Mouse (Mus musculus) forebrain, embryonic 15.5 days (tissue): ENCODE measurements around the gene Plce1. TPM values are rescaled to one million over a fixed set of nuclear protein-coding genes. Genes with fewer than 3 reads are reported as not detected.

Experiments
- ATAC-seq: fragments of 200-750 bp; cut with Nextera tagmentation; replicated peaks from 2 replicates; pipeline ENCODE4 v1.8.0; 2017; ENCODE audit warnings: mild to moderate bottlenecking, moderate TSS enrichment, moderate library complexity
- H3K27ac ChIP-seq: fragments of 300-500 bp; sonication (generic); replicated peaks from 2 replicates; pipeline ENCODE4 v1.5.1; 2015; ENCODE audit warnings: mild to moderate bottlenecking, inconsistent platforms
- H3K27me3 ChIP-seq: fragments of 300-500 bp; sonication (generic); 2 replicates; pipeline ENCODE4 v1.6.1; 2015; ENCODE audit warnings: inconsistent platforms
- H3K36me3 ChIP-seq: fragments of 300-500 bp; sonication (generic); 2 replicates; pipeline ENCODE4 v1.6.1; 2015; ENCODE audit warnings: mild to moderate bottlenecking, inconsistent platforms
- H3K4me1 ChIP-seq: fragments of 300-500 bp; sonication (generic); 2 replicates; pipeline ENCODE4 v1.6.1; 2015; ENCODE audit warnings: inconsistent platforms
- H3K4me2 ChIP-seq: fragments of 300-500 bp; sonication (generic); replicated peaks from 2 replicates; pipeline ENCODE4 v1.6.1; 2015; ENCODE audit warnings: mild to moderate bottlenecking, inconsistent platforms
- H3K4me3 ChIP-seq: fragments of 300-500 bp; sonication (generic); 2 replicates; pipeline ENCODE4 v1.5.1; 2015; ENCODE audit warnings: mild to moderate bottlenecking, inconsistent platforms
- H3K9ac ChIP-seq: fragments of 300-500 bp; sonication (generic); replicated peaks from 2 replicates; pipeline ENCODE4 v1.6.1; 2015; ENCODE audit warnings: mild to moderate bottlenecking, inconsistent platforms
- H3K9me3 ChIP-seq: fragments of 300-500 bp; sonication (generic); 2 replicates; pipeline ENCODE4 v1.6.1; 2016; ENCODE audit warnings: inconsistent platforms
- WGBS: fragments of 180-500 bp; shearing (Covaris S2); methylation state at CpG from one replicate; pipeline ENCODE4 v1.1.7; 2015; ENCODE audit warnings: mixed read lengths; 5-methylcytosine and 5-hydroxymethylcytosine counted together
- polyA plus RNA-seq: library from polyadenylated mRNA; unstranded; fragments of >200 nt; fragmentation: Nextera tagmentation; extraction: Ambion mirVana; gene quantifications from 2 replicates; pipeline ENCODE4 v1.2.1, GENCODE M21; 2015

Plce1 gene
- polyA plus RNA-seq, 1 experiment from 2014 or later = 4.4 TPM

GRCm38 (mm10) chr19:38760441-38760840 is 279.5 kb downstream of the Plce1 start:
- ATAC-seq = no peak
- no peaks in the 10 kb centered on the region for H3K4me1 ChIP-seq
- 91% methylated on average over 3 of the region's 3 CpGs for WGBS
- no peak overlapping the region for H3K4me2 ChIP-seq
- no peaks in the 10 kb centered on the region for H3K27me3 ChIP-seq
- no peak overlapping the region for H3K27ac ChIP-seq
- no peak overlapping the region for H3K9ac ChIP-seq
- H3K4me3 ChIP-seq = no peak overlapping the region
- no peaks in the 10 kb centered on the region for H3K36me3 ChIP-seq
- no peaks in the 10 kb centered on the region for H3K9me3 ChIP-seq

DNA sequence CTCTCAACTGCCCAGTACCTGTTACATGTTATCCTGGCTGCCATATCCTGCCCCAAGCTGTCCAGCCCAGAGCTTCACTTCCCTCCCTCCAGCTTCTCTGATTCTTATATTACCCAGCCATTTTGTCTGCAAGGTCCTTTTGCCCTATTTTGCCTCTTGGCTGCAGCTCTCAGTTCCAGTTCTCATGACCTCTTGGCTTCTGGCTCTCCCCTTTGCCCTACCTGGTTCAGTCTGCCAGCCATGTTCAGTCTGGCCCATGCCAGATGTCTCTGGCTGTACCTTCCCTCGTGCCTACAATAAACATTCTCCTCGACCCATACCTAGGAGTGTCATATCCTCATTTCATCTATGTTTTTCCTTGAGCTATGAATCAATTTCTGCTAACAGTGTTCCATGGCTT is 285.4 kb downstream of the Plce1 start:
- WGBS = 96% methylated on average over 2 of the region's 2 CpGs
- no peak overlapping the region for H3K4me2 ChIP-seq
- H3K27me3 ChIP-seq = no peaks in the 10 kb centered on the region
- no peaks in the 10 kb centered on the region for H3K4me1 ChIP-seq
- H3K27ac ChIP-seq = no peak overlapping the region
- no peak for ATAC-seq
- no peak overlapping the region for H3K9ac ChIP-seq
- no peak overlapping the region for H3K4me3 ChIP-seq
- H3K9me3 ChIP-seq = no peaks in the 10 kb centered on the region
- H3K36me3 ChIP-seq = no peaks in the 10 kb centered on the region

DNA sequence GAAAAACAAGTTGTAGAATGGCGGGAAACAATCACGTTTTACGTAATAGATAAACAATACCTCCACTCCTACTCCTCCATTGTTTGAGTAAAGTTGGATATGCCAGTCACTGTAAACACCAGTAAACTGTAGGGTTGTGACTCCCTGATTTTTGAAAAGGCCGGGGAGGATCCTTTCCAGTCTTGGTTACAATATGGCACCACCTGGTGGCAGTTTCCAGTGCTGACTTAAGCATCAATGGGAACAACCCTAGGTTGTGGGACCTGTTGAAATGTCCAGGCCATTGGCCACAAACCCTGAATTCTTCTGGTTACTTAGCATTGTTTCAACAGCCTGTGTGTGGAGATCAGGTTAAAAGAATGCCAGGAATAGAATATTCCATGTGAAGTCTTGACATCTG is 294.6 kb downstream of the Plce1 start:
- ATAC-seq = 0 out of 2 replicates have a peak, but pooled peaks have one; percentile 29
- Histone ChIP-seq H3K9ac (no peak overlapping the region), H3K4me1 (no peaks in the 10 kb centered on the region), H3K4me3 (no peak overlapping the region), H3K27me3 (no peaks in the 10 kb centered on the region), H3K27ac (no peak overlapping the region), H3K9me3 (no peaks in the 10 kb centered on the region), H3K36me3 (no peaks in the 10 kb centered on the region), H3K4me2 (no peak overlapping the region)
- WGBS = 60% methylated on average over 4 of the region's 4 CpGs

- Histone ChIP-seq H3K4me1 (no peaks in the 10 kb centered on the region), H3K9me3 (no peaks in the 10 kb centered on the region), H3K36me3 (no peaks in the 10 kb centered on the region), H3K9ac (no peak overlapping the region), H3K4me2 (no peak overlapping the region), H3K27me3 (no peaks in the 10 kb centered on the region), H3K4me3 (no peak overlapping the region), H3K27ac (no peak overlapping the region)
- WGBS = 45% methylated on average over 2 of the region's 2 CpGs
- ATAC-seq = no peak
Observed at GRCm38 (mm10) chr19:38778805-38779204, 297.9 kb downstream of the Plce1 start.

GRCm38 (mm10) chr19:38783542-38783941 is 302.6 kb downstream of the Plce1 start:
- Histone ChIP-seq H3K4me3 (no peak overlapping the region), H3K27ac (no peak overlapping the region), H3K4me2 (no peak overlapping the region), H3K36me3 (peaks cover 14% of the 10 kb centered on the region), H3K4me1 (no peaks in the 10 kb centered on the region), H3K9me3 (no peaks in the 10 kb centered on the region), H3K27me3 (no peaks in the 10 kb centered on the region), H3K9ac (no peak overlapping the region)
- no peak for ATAC-seq
- 93% methylated on average over 9 of the region's 9 CpGs for WGBS

DNA sequence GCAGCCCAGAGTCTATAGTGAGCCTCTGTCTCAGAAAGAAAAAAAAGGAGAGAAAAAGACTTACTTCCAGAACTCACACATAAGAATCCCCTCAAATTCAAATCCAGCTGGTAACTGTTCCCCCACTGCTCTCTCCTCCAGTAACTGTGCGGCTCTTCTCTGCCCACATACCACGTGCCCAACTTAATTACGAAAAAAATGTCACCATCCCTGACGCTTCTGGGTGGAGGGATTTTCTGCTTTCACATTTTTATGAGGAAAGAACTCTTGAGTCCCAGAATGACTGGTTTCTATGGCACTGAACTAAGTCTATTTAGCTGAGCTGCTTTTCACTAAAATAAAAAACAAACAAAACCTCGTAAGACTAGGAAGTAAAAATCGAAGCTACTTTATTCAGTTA is 306.8 kb downstream of the Plce1 start:
- Histone ChIP-seq H3K4me1 (no peaks in the 10 kb centered on the region), H3K27ac (no peak overlapping the region), H3K9me3 (no peaks in the 10 kb centered on the region), H3K27me3 (no peaks in the 10 kb centered on the region), H3K36me3 (peaks cover 47% of the 10 kb centered on the region), H3K4me3 (no peak overlapping the region), H3K4me2 (no peak overlapping the region), H3K9ac (no peak overlapping the region)
- 90% methylated on average over 6 of the region's 6 CpGs for WGBS
- ATAC-seq = no peak

GRCm38 (mm10) chr19:38793563-38794045 is 312.7 kb downstream of the Plce1 start:
- Histone ChIP-seq H3K27me3 (no peaks in the 10 kb centered on the region), H3K4me2 (no peak overlapping the region), H3K9me3 (no peaks in the 10 kb centered on the region), H3K9ac (no peak overlapping the region), H3K27ac (no peak overlapping the region), H3K4me1 (no peaks in the 10 kb centered on the region), H3K36me3 (peaks cover 86% of the 10 kb centered on the region), H3K4me3 (no peak overlapping the region)
- no peak for ATAC-seq
- 82% methylated on average over 7 of the region's 7 CpGs for WGBS

GRCm38 (mm10) chr19:38796546-38796945 is 315.6 kb downstream of the Plce1 start:
- H3K27me3 ChIP-seq = no peaks in the 10 kb centered on the region
- H3K9me3 ChIP-seq = no peaks in the 10 kb centered on the region
- no peak overlapping the region for H3K4me2 ChIP-seq
- peaks cover 84% of the 10 kb centered on the region for H3K36me3 ChIP-seq
- H3K9ac ChIP-seq = no peak overlapping the region
- 87% methylated on average over 5 of the region's 5 CpGs for WGBS
- H3K27ac ChIP-seq = no peak overlapping the region
- no peaks in the 10 kb centered on the region for H3K4me1 ChIP-seq
- H3K4me3 ChIP-seq = no peak overlapping the region
- no peak for ATAC-seq

DNA sequence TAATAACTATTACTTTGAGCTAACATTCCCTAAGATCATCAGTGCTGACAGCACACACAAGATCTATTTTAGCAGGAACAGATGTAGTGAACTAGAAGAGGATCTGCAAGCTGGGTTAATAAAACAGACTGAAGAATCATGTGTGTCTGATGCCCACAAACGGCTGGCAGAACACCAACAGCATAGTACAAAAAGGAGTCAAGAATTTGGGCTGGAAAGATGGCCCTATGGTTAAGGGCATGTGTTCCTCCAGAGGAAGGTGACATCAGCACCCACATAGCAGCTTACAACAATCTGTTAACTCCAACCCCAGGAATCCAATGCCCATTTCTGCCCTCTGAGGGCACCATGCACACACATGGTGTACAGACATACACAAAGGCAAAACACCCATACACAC is 317.4 kb downstream of the Plce1 start:
- Histone ChIP-seq H3K27me3 (no peaks in the 10 kb centered on the region), H3K4me3 (no peak overlapping the region), H3K27ac (no peak overlapping the region), H3K9ac (no peak overlapping the region), H3K36me3 (peaks cover 86% of the 10 kb centered on the region), H3K4me1 (no peaks in the 10 kb centered on the region), H3K9me3 (no peaks in the 10 kb centered on the region), H3K4me2 (no peak overlapping the region)
- ATAC-seq = no peak
- 98% methylated on average over 1 of the region's 1 CpGs for WGBS

- Histone ChIP-seq H3K36me3 (peaks cover 86% of the 10 kb centered on the region), H3K4me1 (no peaks in the 10 kb centered on the region)
Observed at GRCm38 (mm10) chr19:38798801-38799200, 317.9 kb downstream of the Plce1 start.

GRCm38 (mm10) chr19:38818191-38818590 is 337.3 kb downstream of the Plce1 start:
- no peak for ATAC-seq
- peak overlapping the region; percentile 87 for H3K4me2 ChIP-seq
- peaks cover 26% of the 10 kb centered on the region for H3K36me3 ChIP-seq
- no peaks in the 10 kb centered on the region for H3K9me3 ChIP-seq
- H3K9ac ChIP-seq = peak overlapping the region; percentile 79
- peak overlapping the region; percentile 86 for H3K4me3 ChIP-seq
- H3K27me3 ChIP-seq = no peaks in the 10 kb centered on the region
- H3K27ac ChIP-seq = no peak overlapping the region
- 43% methylated on average over 8 of the region's 8 CpGs for WGBS
- H3K4me1 ChIP-seq = peaks cover 19% of the 10 kb centered on the region

More at GRCm38 (mm10) chr19:38798801-38799200, 317.9 kb downstream of the Plce1 start:
- ATAC-seq = no peak
- Histone ChIP-seq H3K27me3 (no peaks in the 10 kb centered on the region), H3K9ac (no peak overlapping the region), H3K4me2 (no peak overlapping the region), H3K27ac (no peak overlapping the region), H3K4me3 (no peak overlapping the region), H3K9me3 (no peaks in the 10 kb centered on the region)
- 88% methylated on average over 6 of the region's 6 CpGs for WGBS

DNA sequence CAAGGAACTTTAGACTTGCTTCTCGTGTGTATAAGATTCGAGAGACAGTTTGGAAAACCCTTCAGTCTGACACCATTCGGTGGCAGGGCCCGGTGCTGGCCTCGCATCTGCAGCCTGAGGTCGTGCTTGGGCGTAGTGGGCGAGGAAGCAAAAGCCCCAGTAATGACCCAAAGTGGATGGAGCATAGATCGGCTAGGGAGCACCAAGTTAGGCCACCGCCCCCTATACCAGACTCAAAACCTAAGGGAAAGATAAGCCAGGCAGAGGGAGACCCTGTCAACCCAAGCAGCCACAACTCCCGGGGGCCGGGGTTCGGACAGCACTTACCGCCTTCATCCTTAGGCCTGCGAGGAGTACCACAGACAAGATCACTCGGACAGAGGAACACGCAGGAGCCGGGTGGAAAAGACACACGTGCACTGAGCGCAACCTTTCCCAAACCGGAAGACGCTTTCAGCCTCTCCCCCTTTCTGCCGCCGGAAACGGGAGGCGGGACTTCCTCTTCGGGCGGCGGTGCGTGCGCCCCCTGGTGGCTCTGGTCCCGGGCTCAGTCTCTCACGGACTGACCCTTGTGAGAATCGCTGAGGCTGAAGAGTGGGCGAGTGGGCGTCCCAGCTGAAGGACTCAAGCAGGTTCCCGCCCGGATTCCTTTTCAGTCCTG is 338.0 kb downstream of the Plce1 start, which contains the start of gene Noc3l:
Gene Noc3l (minus strand): TSS at position 472 of the 661 bp plus-strand sequence.
- Histone ChIP-seq H3K27ac (peak within 1 kb of the TSS; percentile 50; the same call in 1 of the 2 replicates), H3K36me3 (peaks cover 21% of the 10 kb centered on the region)
- WGBS = 1% methylated on average over 38 of the region's 38 CpGs

GRCm38 (mm10) chr19:38819427-38819802 is 338.5 kb downstream of the Plce1 start:
- Histone ChIP-seq H3K27ac (peak overlapping the region; percentile 50; the same call in 1 of the 2 replicates), H3K4me2 (peak overlapping the region; percentile 87), H3K9me3 (no peaks in the 10 kb centered on the region), H3K9ac (peak overlapping the region; percentile 79), H3K4me3 (peak overlapping the region; percentile 86), H3K27me3 (no peaks in the 10 kb centered on the region), H3K4me1 (peaks cover 19% of the 10 kb centered on the region), H3K36me3 (peaks cover 16% of the 10 kb centered on the region)
- ATAC-seq = peak; percentile 76
- WGBS = 10% methylated on average over 16 of the region's 16 CpGs

More for the DNA sequence above, 338.0 kb downstream of the Plce1 start, which contains the start of gene Noc3l:
- Histone ChIP-seq H3K4me2 (peak within 1 kb of the TSS; percentile 87), H3K9ac (peak within 1 kb of the TSS; percentile 79), H3K4me1 (peaks cover 19% of the 10 kb centered on the region), H3K27me3 (no peaks in the 10 kb centered on the region), H3K9me3 (no peaks in the 10 kb centered on the region), H3K4me3 (peak within 1 kb of the TSS; percentile 86)
- peak; percentile 98 for ATAC-seq
